Mouse (Mus musculus): ENCODE results near the gene Lgi1.

Gene Lgi1

GRCm38 (mm10) chr19:38264505-38265500 lies at the start of gene Lgi1:
Gene Lgi1, plus strand, starts transcription at chr19:38264536.
- no peak for DNase-seq (ENCODE audit: low read depth)

GRCm38 (mm10) chr19:38217696-38218095 lies 46.6 kb upstream of the Lgi1 start:
- DNase-seq (ENCODE audit: low read depth), result no peak

GRCm38 (mm10) chr19:38223356-38223904 lies 40.9 kb upstream of the Lgi1 start:
- DNase-seq (ENCODE audit: low read depth), result no peak

GRCm38 (mm10) chr19:38223905-38224684 lies 40.2 kb upstream of the Lgi1 start, which contains the start of gene Fra10ac1:
Gene Fra10ac1, minus strand, starts transcription at chr19:38224156.
- peak; percentile 46 for DNase-seq (ENCODE audit: low read depth)

GRCm38 (mm10) chr19:38224685-38225060 lies 39.7 kb upstream of the Lgi1 start:
- no peak for DNase-seq (ENCODE audit: low read depth)

GRCm38 (mm10) chr19:38228699-38229098 lies 35.6 kb upstream of the Lgi1 start:
- no peak for DNase-seq (ENCODE audit: low read depth)

- no peak for DNase-seq (ENCODE audit: low read depth)
These were observed 32.2 kb upstream of the Lgi1 start for GRCm38 (mm10) chr19:38232087-38232486.

GRCm38 (mm10) chr19:38232516-38232915 lies 31.8 kb upstream of the Lgi1 start:
- DNase-seq (ENCODE audit: low read depth), result no peak

GRCm38 (mm10) chr19:38236526-38236925 lies 27.8 kb upstream of the Lgi1 start:
- no peak for DNase-seq (ENCODE audit: low read depth)

GRCm38 (mm10) chr19:38237834-38238212 lies 26.5 kb upstream of the Lgi1 start:
- DNase-seq (ENCODE audit: low read depth), result no peak

GRCm38 (mm10) chr19:38238213-38238951 lies 26.0 kb upstream of the Lgi1 start:
- no peak for DNase-seq (ENCODE audit: low read depth)

- no peak for DNase-seq (ENCODE audit: low read depth)
These were observed 22.0 kb upstream of the Lgi1 start for GRCm38 (mm10) chr19:38242314-38242852.

- DNase-seq (ENCODE audit: low read depth), result no peak
These were observed 19.6 kb upstream of the Lgi1 start for GRCm38 (mm10) chr19:38244748-38245147.

- no peak for DNase-seq (ENCODE audit: low read depth)
These were observed 18.8 kb upstream of the Lgi1 start for GRCm38 (mm10) chr19:38245361-38246176.

GRCm38 (mm10) chr19:38246177-38246622 lies 18.1 kb upstream of the Lgi1 start:
- DNase-seq (ENCODE audit: low read depth), result no peak

- no peak for DNase-seq (ENCODE audit: low read depth)
These were observed 14.7 kb upstream of the Lgi1 start for GRCm38 (mm10) chr19:38249627-38250026.

- peak; percentile 3 for DNase-seq (ENCODE audit: low read depth)
These were observed 10.5 kb upstream of the Lgi1 start for GRCm38 (mm10) chr19:38253796-38254195.

- no peak for DNase-seq (ENCODE audit: low read depth)
These were observed 5.7 kb upstream of the Lgi1 start for GRCm38 (mm10) chr19:38258651-38259065.

- DNase-seq (ENCODE audit: low read depth), result no peak
These were observed 4.9 kb upstream of the Lgi1 start for GRCm38 (mm10) chr19:38259436-38259835.

GRCm38 (mm10) chr19:38260346-38260745 lies 4.0 kb upstream of the Lgi1 start:
- DNase-seq (ENCODE audit: low read depth), result no peak

GRCm38 (mm10) chr19:38261351-38261750 lies 3.0 kb upstream of the Lgi1 start:
- no peak for DNase-seq (ENCODE audit: low read depth)
